Mouse (Mus musculus) erythroblast, embryonic 14.5 days (primary cell): ENCODE measurements around the gene Rnf207. TPM values are rescaled to one million over a fixed set of nuclear protein-coding genes. Genes with fewer than 3 reads are reported as not detected.

Experiments used
- H3K27me3 ChIP-seq: 2 replicates; pipeline ENCODE4 v1.6.1; 2012; ENCODE audit warnings: inconsistent platforms; ENCODE audit not compliant: control insufficient read depth
- H3K36me3 ChIP-seq: 2 replicates; pipeline ENCODE4 v1.6.1; 2012; ENCODE audit warnings: mild to moderate bottlenecking, inconsistent platforms; ENCODE audit not compliant: control insufficient read depth
- H3K4me1 ChIP-seq: 2 replicates; pipeline ENCODE4 v1.6.1; 2012; ENCODE audit warnings: inconsistent platforms; ENCODE audit not compliant: control insufficient read depth
- H3K4me3 ChIP-seq: replicated peaks from 2 replicates; pipeline ENCODE3; 2012; ENCODE audit warnings: moderate library complexity, mild to moderate bottlenecking, inconsistent platforms
- H3K9me3 ChIP-seq: 2 replicates; pipeline ENCODE4 v1.6.1; 2012; ENCODE audit warnings: low read length, inconsistent platforms, mixed read lengths; ENCODE audit not compliant: control insufficient read depth
- GATA1 ChIP-seq: IDR thresholded peaks from 2 replicates; pipeline ENCODE4 v1.6.1; 2012; ENCODE audit warnings: low read length, inconsistent platforms, mixed read lengths
- TAL1 ChIP-seq: IDR thresholded peaks from 3 replicates; pipeline ENCODE4 v1.6.1; 2012; ENCODE audit warnings: low read length, inconsistent platforms, mixed read lengths
- polyA plus RNA-seq: library from polyadenylated mRNA; stranded (reverse); fragments of >175 nt; gene quantifications from 2 replicates; pipeline ENCODE4 v1.2.3, GENCODE M21; 2012

Rnf207 gene
- polyA plus RNA-seq, 1 experiment = 0.01 TPM

GRCm38 (mm10) chr4:152350722-152351421 lies 32.1 kb upstream of the Rnf207 start:
- no peaks in the 10 kb centered on the region for H3K4me1 ChIP-seq
- peaks cover 29% of the 10 kb centered on the region for H3K27me3 ChIP-seq
- no peak for TF ChIP-seq TAL1
- TF ChIP-seq GATA1 = no peak
- H3K36me3 ChIP-seq = no peaks in the 10 kb centered on the region
- no peaks in the 10 kb centered on the region for H3K9me3 ChIP-seq
- no peak overlapping the region for H3K4me3 ChIP-seq

- H3K9me3 ChIP-seq = no peaks in the 10 kb centered on the region
- no peaks in the 10 kb centered on the region for H3K36me3 ChIP-seq
- H3K27me3 ChIP-seq = peaks cover 29% of the 10 kb centered on the region
- no peak for TF ChIP-seq TAL1
- no peak for TF ChIP-seq GATA1
- no peak overlapping the region for H3K4me3 ChIP-seq
- H3K4me1 ChIP-seq = no peaks in the 10 kb centered on the region
Observed at GRCm38 (mm10) chr4:152349837-152350381, 31.1 kb upstream of the Rnf207 start.

GRCm38 (mm10) chr4:152345120-152345889 lies 26.5 kb upstream of the Rnf207 start:
- H3K27me3 ChIP-seq = peaks cover 46% of the 10 kb centered on the region
- no peak overlapping the region for H3K4me3 ChIP-seq
- peaks cover 7% of the 10 kb centered on the region for H3K4me1 ChIP-seq
- no peaks in the 10 kb centered on the region for H3K36me3 ChIP-seq
- TF ChIP-seq GATA1 (no peak), TAL1 (no peak)
- no peaks in the 10 kb centered on the region for H3K9me3 ChIP-seq

- Histone ChIP-seq H3K4me1 (peaks cover 7% of the 10 kb centered on the region), H3K4me3 (no peak overlapping the region), H3K9me3 (no peaks in the 10 kb centered on the region), H3K36me3 (no peaks in the 10 kb centered on the region), H3K27me3 (peaks cover 49% of the 10 kb centered on the region)
- TF ChIP-seq TAL1 (no peak), GATA1 (no peak)
Observed at GRCm38 (mm10) chr4:152344651-152345050, 25.9 kb upstream of the Rnf207 start.

- Histone ChIP-seq H3K9me3 (no peaks in the 10 kb centered on the region), H3K27me3 (peaks cover 52% of the 10 kb centered on the region), H3K4me1 (peaks cover 7% of the 10 kb centered on the region), H3K36me3 (no peaks in the 10 kb centered on the region), H3K4me3 (no peak overlapping the region)
- no peak for TF ChIP-seq GATA1
- TF ChIP-seq TAL1 = no peak
Observed at GRCm38 (mm10) chr4:152343296-152343695, 24.5 kb upstream of the Rnf207 start.

GRCm38 (mm10) chr4:152340584-152341284 lies 21.9 kb upstream of the Rnf207 start:
- Histone ChIP-seq H3K4me3 (no peak overlapping the region), H3K27me3 (peaks cover 72% of the 10 kb centered on the region), H3K36me3 (peaks cover 4% of the 10 kb centered on the region), H3K9me3 (no peaks in the 10 kb centered on the region), H3K4me1 (peaks cover 7% of the 10 kb centered on the region)
- TF ChIP-seq TAL1 (no peak), GATA1 (no peak)

GRCm38 (mm10) chr4:152339293-152339790 lies 20.5 kb upstream of the Rnf207 start:
- H3K4me1 ChIP-seq = peaks cover 4% of the 10 kb centered on the region
- H3K9me3 ChIP-seq = no peaks in the 10 kb centered on the region
- peaks cover 16% of the 10 kb centered on the region for H3K36me3 ChIP-seq
- H3K27me3 ChIP-seq = peaks cover 68% of the 10 kb centered on the region
- TF ChIP-seq TAL1 = no peak
- TF ChIP-seq GATA1 = no peak
- no peak overlapping the region for H3K4me3 ChIP-seq

GRCm38 (mm10) chr4:152338419-152339292 lies 19.9 kb upstream of the Rnf207 start, which contains the start of gene Chd5:
Gene Chd5, plus strand, starts transcription at chr4:152338651.
- no peak within 1 kb of the TSS for H3K4me3 ChIP-seq
- peaks cover 4% of the 10 kb centered on the region for H3K4me1 ChIP-seq
- peaks cover 63% of the 10 kb centered on the region for H3K27me3 ChIP-seq
- H3K36me3 ChIP-seq = peaks cover 23% of the 10 kb centered on the region
- no peaks in the 10 kb centered on the region for H3K9me3 ChIP-seq
- TF ChIP-seq GATA1 = no peak
- TF ChIP-seq TAL1 = no peak
